Comparison of ENCODE assay signal across 26 mouse cellular contexts in genomic region chrX:159639991-159640390, GRCm38 (mm10). TPM values are rescaled to one million over a fixed set of nuclear protein-coding genes. Genes with fewer than 3 reads are reported as not detected.
DNase-seq lines count a peak whose midpoint lies in the region; ATAC-seq and TF ChIP-seq lines count a peak whose summit lies in the region.
"Had no signal": no experiment of that assay in that cellular context is flagged by ENCODE, and none has a peak within 500 bp of the region (broad histone marks: within the 10 kb centered on the region; RNA-seq: fewer than 3 reads in every experiment).

No protein-coding gene starts in this region.

- no peak for TF ChIP-seq POLR2A in CH12.LX (IDR thresholded peaks at IDR 0.05; ENCODE audit: low read depth, low read length)
- TF ChIP-seq POLR2A in MEL (IDR thresholded peaks at IDR 0.05; ENCODE audit: control insufficient read depth in 1 of 2, insufficient read depth in 1 of 2, low read depth in 1 of 2, low read length in 2 of 2, poor library complexity in 1 of 2), result no peak

- H3K36me3 ChIP-seq in CH12.LX (replicated peaks in 1 of 2; ENCODE audit: control insufficient read depth in 1 of 2, insufficient read depth in 1 of 2, low read length in 1 of 2) (peaks cover 2% of the 10 kb centered on the region in 2 experiments), MEL (ENCODE audit: control insufficient read depth in 1 of 2, insufficient read depth in 2 of 2, low read length in 2 of 2) (peaks cover 0 to 31% of the 10 kb centered on the region in 2 experiments; a peak in 2 of 4 replicates), macrophage (ENCODE audit: inconsistent target) (no peaks in the 10 kb centered on the region)
- H3K36me3 ChIP-seq: embryonic facial prominence, embryonic 10.5 days; heart, embryonic 10.5 days; hindbrain, embryonic 12.5 days had no signal

- no peak overlapping the region for H3K4me2 ChIP-seq in CH12.LX (ENCODE audit: insufficient read depth, low read depth, poor library complexity, severe bottlenecking)
- H3K4me2 ChIP-seq: forebrain, embryonic 13.5 days; hindbrain, embryonic 12.5 days had no signal

- H3K4me3 ChIP-seq in CH12.LX (replicated peaks in 1 of 3; ENCODE audit: low read depth in 2 of 3, low read length in 2 of 3, poor library complexity in 1 of 3) (no peak overlapping the region), MEL (ENCODE audit: control insufficient read depth in 1 of 2, insufficient read depth in 1 of 2, low read depth in 2 of 2, low read length in 2 of 2) (no peak overlapping the region), macrophage (ENCODE audit: inconsistent target) (no peak overlapping the region)
- H3K4me3 ChIP-seq: embryonic facial prominence, embryonic 10.5 days; forebrain, embryonic 13.5 days; gastrocnemius, adult 2 months; heart, embryonic 10.5 days; hindbrain, embryonic 12.5 days had no signal

- H3K9me3 ChIP-seq in CH12.LX (replicated peaks; ENCODE audit: low read length) (no peaks in the 10 kb centered on the region), MEL (replicated peaks; ENCODE audit: insufficient read depth, low read length) (no peaks in the 10 kb centered on the region)
- H3K9me3 ChIP-seq: embryonic facial prominence, embryonic 10.5 days; forebrain, embryonic 13.5 days; heart, embryonic 10.5 days; hindbrain, embryonic 12.5 days had no signal

- no peak for TF ChIP-seq CTCF in CH12.LX (conservative IDR thresholded peaks at IDR 0.05 in 1 of 2, IDR thresholded peaks at IDR 0.05 in 1 of 2; ENCODE audit: low read depth in 2 of 2, low read length in 2 of 2)
- TF ChIP-seq CTCF in MEL (IDR thresholded peaks at IDR 0.05 in 2 of 3, conservative IDR thresholded peaks at IDR 0.05 in 1 of 3; ENCODE audit: control insufficient read depth in 1 of 3, insufficient read depth in 1 of 3, low read depth in 2 of 3, low read length in 3 of 3, poor library complexity in 1 of 3, severe bottlenecking in 1 of 3), result no peak

- no peak for TF ChIP-seq RAD21 in CH12.LX (IDR thresholded peaks at IDR 0.05; ENCODE audit: low read depth, low read length)
- TF ChIP-seq RAD21 in MEL (IDR thresholded peaks at IDR 0.05; ENCODE audit: low read depth, low read length), result no peak

- H3K79me2 ChIP-seq in CH12.LX (replicated peaks; ENCODE audit: control insufficient read depth, extremely low read depth, insufficient read depth, poor library complexity, severe bottlenecking) (peaks cover 9% of the 10 kb centered on the region), MEL (ENCODE audit: control insufficient read depth, insufficient read depth, low read length, poor library complexity) (no peaks in the 10 kb centered on the region), macrophage (ENCODE audit: inconsistent target) (peaks cover 86% of the 10 kb centered on the region)

- H3K27ac ChIP-seq in CH12.LX (ENCODE audit: insufficient read depth, low read depth), result no peak overlapping the region
- peak overlapping the region; percentile 67 for H3K27ac ChIP-seq in MEL (ENCODE audit: control insufficient read depth, low read depth, low read length)
- H3K27ac ChIP-seq in macrophage, result 0 out of 2 replicates have a peak overlapping the region, but pooled peaks have one; percentile 10
- H3K27ac ChIP-seq: embryonic facial prominence, embryonic 10.5 days; forebrain, embryonic 13.5 days; gastrocnemius, adult 2 months; heart, embryonic 10.5 days; hindbrain, embryonic 12.5 days had no signal

- H3K4me1 ChIP-seq in CH12.LX (ENCODE audit: control insufficient read depth in 1 of 2, insufficient read depth in 2 of 2) (peaks cover 11 to 19% of the 10 kb centered on the region in 2 experiments), MEL (ENCODE audit: control insufficient read depth in 1 of 2, insufficient read depth in 2 of 2, low read length in 2 of 2) (peaks cover 25 to 40% of the 10 kb centered on the region in 2 experiments)
- H3K4me1 ChIP-seq: embryonic facial prominence, embryonic 10.5 days; forebrain, embryonic 13.5 days; heart, embryonic 10.5 days; hindbrain, embryonic 12.5 days had no signal

- ATAC-seq in common myeloid progenitor, adult 5-6 weeks (replicated peaks; ENCODE audit: low read depth, poor library complexity, severe bottlenecking), result peak; percentile 26; the same call in 1 of the 2 replicates
- ATAC-seq: CD4-positive, CD25-positive, alpha-beta regulatory T cell, adult 4 months; forebrain, embryonic 13.5 days; forebrain, postnatal 0 days; hindbrain, embryonic 16.5 days; inflammation-experienced regulatory T-cells, adult 6 months had no signal

- TF ChIP-seq EP300 in CH12.LX (IDR thresholded peaks at IDR 0.05; ENCODE audit: low read length) (peak; percentile 19; the same call in 1 of the 2 replicates), MEL (IDR thresholded peaks at IDR 0.05; ENCODE audit: low read depth in 1 of 2, low read length in 2 of 2) (peak; percentile 65 to 86; a peak in 3 of 4 replicates)

- in situ Hi-C loops in CH12.LX (cut with MboI; ENCODE audit: low pct_ligation_motif_present, low pct_unique_long_range_greater_than_20kb, low sequenced_read_pairs), result loop anchor here (25.0 kb wide), 1 partner anchor 122 kb away; no protein-coding TSS in a partner anchor

- DNase-seq in CH12.LX (ENCODE audit: extremely low read depth) (no peak), MEL (ENCODE audit: low read depth, low spot score) (peak; percentile 33)
- no peak for DNase-seq in neural tube, embryonic 10.5 days (ENCODE audit: extremely low spot score, low spot score)
- no peak for DNase-seq in cerebellum, postnatal 4 days (ENCODE audit: low spot score in 2 of 2)
- no peak for DNase-seq in right cerebral cortex, postnatal 36 days (ENCODE audit: low spot score in 2 of 2)
- no peak for DNase-seq in kidney, adult 11 months
- DNase-seq: adrenal gland, adult 8-10 months; adrenal gland, postnatal 36 days; B cell, adult 2 months; cerebellum, adult 8-10 months; cerebellum, postnatal 25 days; forebrain, postnatal 0 days; gastrocnemius, adult 2 months; gastrocnemius, postnatal 25 days; heart, adult 18-20 months; heart, postnatal 10 days; heart, postnatal 4 days had no signal

- no peak overlapping the region for H3K9ac ChIP-seq in CH12.LX (ENCODE audit: insufficient read depth, low read depth)
- no peak overlapping the region for H3K9ac ChIP-seq in MEL (ENCODE audit: control insufficient read depth, low read depth, low read length, poor library complexity, severe bottlenecking)
- H3K9ac ChIP-seq: forebrain, embryonic 13.5 days; forebrain, postnatal 0 days; hindbrain, embryonic 12.5 days had no signal

- H3K27me3 ChIP-seq in CH12.LX (replicated peaks) (no peaks in the 10 kb centered on the region), MEL (ENCODE audit: control insufficient read depth in 1 of 2, insufficient read depth in 2 of 2, low read length in 2 of 2) (no peaks in the 10 kb centered on the region)
- H3K27me3 ChIP-seq: forebrain, embryonic 13.5 days; hindbrain, embryonic 12.5 days had no signal

- dilution Hi-C loops in CH12.LX (cut with MboI; ENCODE audit: extremely low pct_ligation_motif_present, extremely low pct_unique_long_range_greater_than_20kb, low sequenced_read_pairs), result no loop called here

- WGBS in macrophage (ENCODE audit: missing documents), result 73% methylated on average over 4 of the region's 4 CpGs

TF ChIP-seq in CH12.LX, 34 proteins besides CTCF, POLR2A, EP300 and RAD21:
- no peak for TF ChIP-seq IRF4 (IDR thresholded peaks at IDR 0.05; ENCODE audit: low read depth, low read length)
- TF ChIP-seq JUN (IDR thresholded peaks at IDR 0.05; ENCODE audit: insufficient read depth, low read depth, low read length), result no peak
- no peak for TF ChIP-seq ZMIZ1 (IDR thresholded peaks at IDR 0.05; ENCODE audit: low read depth, low read length)
- peak; percentile 56; the same call in 1 of the 2 replicates for TF ChIP-seq ZNF384 (IDR thresholded peaks at IDR 0.05; ENCODE audit: low read depth, low read length)

TF ChIP-seq in MEL, 35 proteins besides CTCF, POLR2A, EP300 and RAD21 (continues in another document):
- TF ChIP-seq NRF1 (IDR thresholded peaks at IDR 0.05; ENCODE audit: insufficient read depth, low read depth, low read length, poor library complexity, severe bottlenecking) (no peak), USF1 (IDR thresholded peaks at IDR 0.05; ENCODE audit: low read depth, low read length) (peak; percentile 90), MAFK (IDR thresholded peaks at IDR 0.05; ENCODE audit: borderline replicate concordance, low read depth, low read length) (no peak), TAL1 (IDR thresholded peaks at IDR 0.05; ENCODE audit: low read length) (peak; percentile 27), POLR2AphosphoS2 (IDR thresholded peaks at IDR 0.05; ENCODE audit: low read length) (no peak), RCOR1 (IDR thresholded peaks at IDR 0.05; ENCODE audit: low read depth, low read length) (peak; percentile 76; the same call in 1 of the 2 replicates), ETS1 (IDR thresholded peaks at IDR 0.05; ENCODE audit: low read depth, low read length) (peak; percentile 79), HCFC1 (IDR thresholded peaks at IDR 0.05; ENCODE audit: low read depth, low read length) (no peak), BHLHE40 (IDR thresholded peaks at IDR 0.05; ENCODE audit: borderline replicate concordance, low read depth, low read length) (peak; percentile 86; the same call in 1 of the 2 replicates), ELF1 (IDR thresholded peaks at IDR 0.05; ENCODE audit: low read depth, low read length) (0 out of 2 replicates have a peak, but pooled peaks have one; percentile 27), UBTF (IDR thresholded peaks at IDR 0.05; ENCODE audit: borderline replicate concordance, insufficient read depth, low read depth, low read length) (no peak), USF2 (IDR thresholded peaks at IDR 0.05; ENCODE audit: borderline replicate concordance in 1 of 2, insufficient read depth in 1 of 2, low read depth in 1 of 2, low read length in 2 of 2) (peak in 1 of 2 experiments; percentile 56; a peak in 1 of 4 replicates), ZKSCAN1 (IDR thresholded peaks at IDR 0.05; ENCODE audit: low read depth, low read length) (no peak), GATA1 (IDR thresholded peaks at IDR 0.05; ENCODE audit: low read depth, low read length) (peak; percentile 84), ZMIZ1 (IDR thresholded peaks at IDR 0.05; ENCODE audit: low read depth, low read length) (no peak), CHD2 (IDR thresholded peaks at IDR 0.05; ENCODE audit: low read length) (no peak)

RNA-seq across cellular contexts. Expression of gene Sh3kbp1, which starts 12.9 kb away (rescaled TPM):
- 45.4 and 47.6 TPM in 2 replicates for total RNA-seq in CH12.LX (2012; rRNA removed)
- 48.2 and 49.7 TPM in 2 replicates for total RNA-seq in CH12.LX (2014; rRNA removed)
- 70.2 and 85.8 TPM in 2 replicates for polyA plus RNA-seq in CH12.LX (2012; ENCODE audit: insufficient read length, low read depth)
- 16.0 and 18.6 TPM in 2 replicates for total RNA-seq in MEL (2012; rRNA removed)
- 10 to 100 TPM in 1 of 2 experiments, not detected in 1; 37.7 TPM for polyA plus RNA-seq in MEL (2012; ENCODE audit: insufficient read depth in 1 of 2, insufficient read length in 2 of 2, low read depth in 1 of 2, low replicate concordance in 2 of 2, missing spikeins in 1 of 2)
- 78.7 and 80.3 TPM in 2 replicates for total RNA-seq in common myeloid progenitor, adult 5-6 weeks (2017)
- 100 to 1,000 TPM; 101 to 216 (median 151) TPM for total RNA-seq in macrophage (2018; cell fraction: chromatin; rRNA removed)
- 100 to 1,000 TPM in 9 of 26 experiments, 10 to 100 TPM in 17; 85.4 to 121 (median 97.6) TPM for total RNA-seq in macrophage (2018; cell fraction: cytosol; rRNA removed)
- 100 to 1,000 TPM in 4 of 26 experiments, 10 to 100 TPM in 22; 55.6 to 153 (median 76.5) TPM for total RNA-seq in macrophage (2018; cell fraction: nucleus; rRNA removed)
- polyA plus RNA-seq in macrophage (2018), result 63.0 to 196 TPM (median 68.4 TPM) in 3 replicates

Comparison
In these comparisons a context has a peak if more than half of its experiments do, and no peak if none do; other contexts are left out.
1. Of the 35 proteins assayed by ChIP-seq in both MEL and CH12.LX: peak only in MEL: BHLHE40, ELF1, ETS1, MAX, MAZ, MXI1 and 5 more; only in CH12.LX: none; in both: EP300 and ZNF384; in neither: 21; mixed calls (peak in some experiments, not most) for 1.